ENCODE assay signal across 12 mouse cellular contexts in the genomic region with DNA sequence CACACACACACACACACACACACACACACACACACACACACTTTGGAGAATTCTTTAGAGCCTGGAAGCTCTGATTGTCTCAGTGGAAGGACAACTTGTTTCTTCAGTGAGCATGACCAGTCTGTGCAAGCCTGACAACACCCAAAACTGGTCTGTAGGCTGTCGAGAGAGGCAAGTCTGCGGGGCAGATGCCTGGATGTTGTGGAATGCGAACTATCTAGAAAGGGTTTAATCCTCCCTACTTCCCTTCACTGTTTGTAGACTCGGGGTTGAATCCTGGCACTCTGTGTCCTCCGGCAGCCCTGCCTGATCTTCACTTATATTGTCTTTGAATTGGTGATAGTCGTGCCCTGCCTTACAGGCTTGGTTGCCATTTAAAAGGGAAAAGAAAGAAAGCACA. TPM values are rescaled to one million over a fixed set of nuclear protein-coding genes. Genes with fewer than 3 reads are reported as not detected.
DNase-seq lines count a peak whose midpoint lies in the region; ATAC-seq and TF ChIP-seq lines count a peak whose summit lies in the region.
"Had no signal": no experiment of that assay in that cellular context is flagged by ENCODE, and none has a peak within 500 bp of the region (broad histone marks: within the 10 kb centered on the region; RNA-seq: fewer than 3 reads in every experiment).

No protein-coding gene starts in this region.

- 22% methylated on average over 6 of the region's 6 CpGs for WGBS in heart, postnatal 0 days
- 11% methylated on average over 6 of the region's 6 CpGs for WGBS in midbrain, embryonic 11.5 days
- WGBS in midbrain, embryonic 14.5 days: 17% methylated on average over 6 of the region's 6 CpGs
- WGBS in embryonic facial prominence, embryonic 14.5 days: 28% methylated on average over 6 of the region's 6 CpGs
- WGBS in stomach, embryonic 15.5 days: 24% methylated on average over 6 of the region's 6 CpGs

- TF ChIP-seq CTCF in heart, postnatal 0 days (IDR thresholded peaks at IDR 0.05; ENCODE audit: low read depth): no peak

- H3K27me3 ChIP-seq in heart, postnatal 0 days (ENCODE audit: control insufficient read depth, insufficient read depth, low read length): no peaks in the 10 kb centered on the region
- no peaks in the 10 kb centered on the region for H3K27me3 ChIP-seq in midbrain, embryonic 11.5 days (ENCODE audit: control insufficient read depth, insufficient read depth, low read length)
- H3K27me3 ChIP-seq in midbrain, embryonic 14.5 days (ENCODE audit: control insufficient read depth, insufficient read depth, low read length): no peaks in the 10 kb centered on the region
- no peaks in the 10 kb centered on the region for H3K27me3 ChIP-seq in embryonic facial prominence, embryonic 14.5 days (replicated peaks; ENCODE audit: control insufficient read depth, insufficient read depth, low read length)
- no peaks in the 10 kb centered on the region for H3K27me3 ChIP-seq in stomach, embryonic 15.5 days (replicated peaks)

- H3K9ac ChIP-seq in heart, postnatal 0 days (replicated peaks; ENCODE audit: low read depth, low read length): no peak overlapping the region
- H3K9ac ChIP-seq in midbrain, embryonic 11.5 days (ENCODE audit: low read length): peak overlapping the region; percentile 24; the same call in 1 of the 2 replicates
- no peak overlapping the region for H3K9ac ChIP-seq in midbrain, embryonic 14.5 days (replicated peaks; ENCODE audit: low read length)
- no peak overlapping the region for H3K9ac ChIP-seq in embryonic facial prominence, embryonic 14.5 days (ENCODE audit: low read depth, low read length)
- no peak overlapping the region for H3K9ac ChIP-seq in stomach, embryonic 15.5 days

- no peak for TF ChIP-seq EP300 in heart, postnatal 0 days (IDR thresholded peaks at IDR 0.05; ENCODE audit: low read depth)

- H3K4me1 ChIP-seq in heart, postnatal 0 days (ENCODE audit: control insufficient read depth, insufficient read depth): peaks cover 20% of the 10 kb centered on the region
- peaks cover 36% of the 10 kb centered on the region for H3K4me1 ChIP-seq in midbrain, embryonic 11.5 days (ENCODE audit: control insufficient read depth, insufficient read depth, low read length)
- H3K4me1 ChIP-seq in midbrain, embryonic 14.5 days (ENCODE audit: control insufficient read depth, insufficient read depth, low read length): peaks cover 27% of the 10 kb centered on the region
- H3K4me1 ChIP-seq in embryonic facial prominence, embryonic 14.5 days (ENCODE audit: control insufficient read depth, insufficient read depth, low read length): peaks cover 34% of the 10 kb centered on the region
- H3K4me1 ChIP-seq in stomach, embryonic 15.5 days: peaks cover 14% of the 10 kb centered on the region

- H3K36me3 ChIP-seq in heart, postnatal 0 days (replicated peaks; ENCODE audit: control insufficient read depth, insufficient read depth, low read length): no peaks in the 10 kb centered on the region
- no peaks in the 10 kb centered on the region for H3K36me3 ChIP-seq in midbrain, embryonic 11.5 days (ENCODE audit: control insufficient read depth, insufficient read depth, low read length)
- H3K36me3 ChIP-seq in midbrain, embryonic 14.5 days (ENCODE audit: control insufficient read depth, insufficient read depth, low read length): no peaks in the 10 kb centered on the region
- H3K36me3 ChIP-seq in embryonic facial prominence, embryonic 14.5 days (ENCODE audit: control insufficient read depth, insufficient read depth, low read length): no peaks in the 10 kb centered on the region
- H3K36me3 ChIP-seq in stomach, embryonic 15.5 days: no peaks in the 10 kb centered on the region

- no peaks in the 10 kb centered on the region for H3K9me3 ChIP-seq in heart, postnatal 0 days (replicated peaks; ENCODE audit: control insufficient read depth, low read length)
- no peaks in the 10 kb centered on the region for H3K9me3 ChIP-seq in midbrain, embryonic 11.5 days (ENCODE audit: control insufficient read depth, low read length)
- H3K9me3 ChIP-seq in midbrain, embryonic 14.5 days (ENCODE audit: control insufficient read depth, low read length): no peaks in the 10 kb centered on the region
- no peaks in the 10 kb centered on the region for H3K9me3 ChIP-seq in embryonic facial prominence, embryonic 14.5 days (ENCODE audit: control insufficient read depth, low read length)
- H3K9me3 ChIP-seq in stomach, embryonic 15.5 days: no peaks in the 10 kb centered on the region

- peak overlapping the region; percentile 31; the same call in 1 of the 2 replicates for H3K27ac ChIP-seq in heart, postnatal 0 days (ENCODE audit: low read depth)
- H3K27ac ChIP-seq in midbrain, embryonic 11.5 days (ENCODE audit: low read depth, low read length): no peak overlapping the region
- H3K27ac ChIP-seq in midbrain, embryonic 14.5 days (replicated peaks; ENCODE audit: low read depth, low read length): no peak overlapping the region
- H3K27ac ChIP-seq in embryonic facial prominence, embryonic 14.5 days (replicated peaks; ENCODE audit: low read depth, low read length): peak overlapping the region; percentile 3
- H3K27ac ChIP-seq in stomach, embryonic 15.5 days: peak overlapping the region; percentile 38

- no peak overlapping the region for H3K4me3 ChIP-seq in heart, postnatal 0 days (ENCODE audit: low read depth, low read length)
- H3K4me3 ChIP-seq in midbrain, embryonic 11.5 days (ENCODE audit: low read depth, low read length): no peak overlapping the region
- no peak overlapping the region for H3K4me3 ChIP-seq in midbrain, embryonic 14.5 days (replicated peaks; ENCODE audit: low read depth, low read length)
- no peak overlapping the region for H3K4me3 ChIP-seq in embryonic facial prominence, embryonic 14.5 days (ENCODE audit: low read depth, low read length)
- no peak overlapping the region for H3K4me3 ChIP-seq in stomach, embryonic 15.5 days (replicated peaks)

- no peak overlapping the region for H3K4me2 ChIP-seq in heart, postnatal 0 days (ENCODE audit: low read depth, low read length)
- H3K4me2 ChIP-seq in midbrain, embryonic 11.5 days: no peak overlapping the region
- H3K4me2 ChIP-seq in midbrain, embryonic 14.5 days (ENCODE audit: low read length): no peak overlapping the region
- no peak overlapping the region for H3K4me2 ChIP-seq in embryonic facial prominence, embryonic 14.5 days (ENCODE audit: low read depth, low read length)
- H3K4me2 ChIP-seq in stomach, embryonic 15.5 days: no peak overlapping the region

- intact Hi-C loops in heart, postnatal 36 days (cut with DNase I): no loop called here

- DNase-seq in heart, postnatal 0 days (ENCODE audit: low spot score): no peak
- no peak for DNase-seq in heart, postnatal 36 days
- DNase-seq in midbrain, embryonic 11.5 days (ENCODE audit: low spot score, missing footprints): no peak
- no peak for DNase-seq in midbrain, embryonic 14.5 days
- peak; percentile 81 for DNase-seq in embryonic facial prominence, embryonic 14.5 days (ENCODE audit: low spot score)
- DNase-seq in embryo, embryonic 11 days: no peak
- DNase-seq: adrenal gland, postnatal 36 days; kidney, adult 18-20 months; layer of hippocampus, postnatal 36 days; lung, postnatal 14 days; thymus, adult 18-20 months had no signal

- no peak for ATAC-seq in heart, postnatal 0 days (ENCODE audit: insufficient read depth, low read depth)
- ATAC-seq in midbrain, embryonic 11.5 days (ENCODE audit: low FRiP score): no peak
- ATAC-seq in midbrain, embryonic 14.5 days (ENCODE audit: low FRiP score, low TSS enrichment): no peak
- ATAC-seq in embryonic facial prominence, embryonic 14.5 days (ENCODE audit: low read depth): no peak; the same call in 1 of the 2 replicates
- no peak for ATAC-seq in stomach, embryonic 15.5 days (ENCODE audit: insufficient read depth, low FRiP score, low read depth)

RNA-seq across cellular contexts. Expression of a gene that starts 25.9 kb away (rescaled TPM):
- 15.1 and 19.2 TPM in 2 replicates for total RNA-seq in heart, postnatal 0 days (2014; rRNA removed; ENCODE audit: low replicate concordance)
- polyA plus RNA-seq in heart, postnatal 0 days (2015; fragmentation: Nextera tagmentation; extraction: Ambion mirVana): 17.0 and 17.5 TPM in 2 replicates
- 10 to 100 TPM; 47.9 to 54.2 TPM for total RNA-seq in heart, postnatal 36 days (2021)
- polyA plus RNA-seq in midbrain, embryonic 11.5 days (2014; fragmentation: Nextera tagmentation; extraction: Ambion mirVana): 16.5 and 17.0 TPM in 2 replicates
- polyA plus RNA-seq in midbrain, embryonic 14.5 days (2014; fragmentation: Nextera tagmentation; extraction: Ambion mirVana): 29.6 and 31.1 TPM in 2 replicates
- polyA plus RNA-seq in embryonic facial prominence, embryonic 14.5 days (2014; fragmentation: Nextera tagmentation; extraction: Ambion mirVana): 17.4 and 17.7 TPM in 2 replicates
- 23.8 and 26.7 TPM in 2 replicates for polyA plus RNA-seq in stomach, embryonic 15.5 days (2015; fragmentation: Nextera tagmentation; extraction: Ambion mirVana)

RNA-seq across cellular contexts. Expression of a gene that starts 55.7 kb away (rescaled TPM):
- 31.9 and 35.5 TPM in 2 replicates for total RNA-seq in heart, postnatal 0 days (2014; rRNA removed; ENCODE audit: low replicate concordance)
- polyA plus RNA-seq in heart, postnatal 0 days (2015; fragmentation: Nextera tagmentation; extraction: Ambion mirVana): 17.6 and 18.2 TPM in 2 replicates
- 10 to 100 TPM; 45.0 to 46.7 TPM for total RNA-seq in heart, postnatal 36 days (2021)
- polyA plus RNA-seq in midbrain, embryonic 11.5 days (2014; fragmentation: Nextera tagmentation; extraction: Ambion mirVana): 82.5 and 83.6 TPM in 2 replicates
- 58.9 and 69.9 TPM in 2 replicates for polyA plus RNA-seq in midbrain, embryonic 14.5 days (2014; fragmentation: Nextera tagmentation; extraction: Ambion mirVana)
- polyA plus RNA-seq in embryonic facial prominence, embryonic 14.5 days (2014; fragmentation: Nextera tagmentation; extraction: Ambion mirVana): 35.3 and 36.6 TPM in 2 replicates
- polyA plus RNA-seq in stomach, embryonic 15.5 days (2015; fragmentation: Nextera tagmentation; extraction: Ambion mirVana): 34.0 and 35.1 TPM in 2 replicates

Comparison
In these comparisons a context has a peak if more than half of its experiments do, and no peak if none do; other contexts are left out.
1. H3K27ac ChIP-seq: peak in heart, postnatal 0 days (single experiment), embryonic facial prominence, embryonic 14.5 days (single experiment) and stomach, embryonic 15.5 days (single experiment); none in midbrain, embryonic 11.5 days (single experiment) and midbrain, embryonic 14.5 days (single experiment).